Mouse (Mus musculus): Measurements from ENCODE around the gene Tacr1.

Gene Tacr1

GRCm38 (mm10) chr6:82525107-82525867 is 123.2 kb downstream of the Tacr1 start:
- no peak for DNase-seq (ENCODE audit: low spot score in 2 of 2)

GRCm38 (mm10) chr6:82528631-82529030 is 126.5 kb downstream of the Tacr1 start:
- no peak for DNase-seq (ENCODE audit: low spot score in 2 of 2)

GRCm38 (mm10) chr6:82536641-82537040 is 134.5 kb downstream of the Tacr1 start:
- no peak for DNase-seq (ENCODE audit: low spot score in 2 of 2)

GRCm38 (mm10) chr6:82549270-82549669 is 147.1 kb downstream of the Tacr1 start:
- no peak for DNase-seq (ENCODE audit: low spot score in 2 of 2)

GRCm38 (mm10) chr6:82575445-82575844 is 173.3 kb downstream of the Tacr1 start:
- no peak for DNase-seq (ENCODE audit: low spot score in 2 of 2)

- DNase-seq (ENCODE audit: low spot score in 2 of 2): no peak
Measured at GRCm38 (mm10) chr6:82585396-82585795, 183.3 kb downstream of the Tacr1 start.

- DNase-seq (ENCODE audit: low spot score in 2 of 2): peak in 1 of 2 experiments; percentile 68
Measured at GRCm38 (mm10) chr6:82589387-82589786, 187.3 kb downstream of the Tacr1 start.

- no peak for DNase-seq (ENCODE audit: low spot score in 2 of 2)
Measured at GRCm38 (mm10) chr6:82595461-82596090, 193.4 kb downstream of the Tacr1 start.

GRCm38 (mm10) chr6:82603228-82603627 is 201.1 kb downstream of the Tacr1 start:
- peak in 1 of 2 experiments; percentile 4 for DNase-seq (ENCODE audit: low spot score in 2 of 2)

- peak in 1 of 2 experiments; percentile 50 for DNase-seq (ENCODE audit: low spot score in 2 of 2)
Measured at GRCm38 (mm10) chr6:82603665-82604064, 201.5 kb downstream of the Tacr1 start.

GRCm38 (mm10) chr6:82604791-82605190 is 202.7 kb downstream of the Tacr1 start:
- DNase-seq (ENCODE audit: low spot score in 2 of 2): peak in 1 of 2 experiments; percentile 13

- no peak for DNase-seq (ENCODE audit: low spot score in 2 of 2)
Measured at GRCm38 (mm10) chr6:82608756-82609155, 206.6 kb downstream of the Tacr1 start.

GRCm38 (mm10) chr6:82609339-82609926 is 207.3 kb downstream of the Tacr1 start:
- DNase-seq (ENCODE audit: low spot score in 2 of 2): no peak

Measured in cerebellum, postnatal 4 days (tissue).